Mouse (Mus musculus) lung, embryonic 16.5 days (tissue): ENCODE measurements around the gene P2ry6. TPM values are rescaled to one million over a fixed set of nuclear protein-coding genes. Genes with fewer than 3 reads are reported as not detected.

Experiments
- ATAC-seq: fragments of 200-750 bp; cut with Nextera tagmentation; 2 replicates; pipeline ENCODE4 v1.8.0; 2017; ENCODE audit warnings: low read depth, mild to moderate bottlenecking, moderate library complexity
- H3K27ac ChIP-seq: fragments of 300-500 bp; sonication (generic); 2 replicates; pipeline ENCODE4 v1.5.1; 2014; ENCODE audit warnings: mild to moderate bottlenecking, control low read depth, low read length
- H3K27me3 ChIP-seq: fragments of 300-500 bp; sonication (generic); 2 replicates; pipeline ENCODE4 v1.6.1; 2014; ENCODE audit warnings: low read depth, low read length, mixed read lengths; ENCODE audit not compliant: control insufficient read depth, insufficient read depth
- H3K36me3 ChIP-seq: fragments of 300-500 bp; sonication (generic); 2 replicates; pipeline ENCODE4 v1.6.1; 2014; ENCODE audit warnings: low read length; ENCODE audit not compliant: control insufficient read depth, insufficient read depth
- H3K4me1 ChIP-seq: fragments of 300-500 bp; sonication (generic); replicated peaks from 2 replicates; pipeline ENCODE4 v1.6.1; 2014; ENCODE audit warnings: low read length, mixed read lengths; ENCODE audit not compliant: control insufficient read depth, insufficient read depth
- H3K4me2 ChIP-seq: fragments of 300-500 bp; sonication (generic); 2 replicates; pipeline ENCODE4 v1.6.1; 2014; ENCODE audit warnings: low read depth, low read length, control low read depth
- H3K4me3 ChIP-seq: fragments of 300-500 bp; sonication (generic); 2 replicates; pipeline ENCODE4 v1.5.1; 2014; ENCODE audit warnings: mild to moderate bottlenecking, low read length, control low read depth
- H3K9ac ChIP-seq: fragments of 300-500 bp; sonication (generic); 2 replicates; pipeline ENCODE4 v1.6.1; 2014; ENCODE audit warnings: low read length, control low read depth
- H3K9me3 ChIP-seq: fragments of 300-500 bp; sonication (generic); 2 replicates; pipeline ENCODE4 v1.6.1; 2016; ENCODE audit warnings: low read length; ENCODE audit not compliant: control insufficient read depth
- WGBS: fragments of 180-500 bp; shearing (Covaris S2); extraction: QIAGEN DNeasy Blood & Tissue Kit; methylation state at CpG from one replicate; pipeline ENCODE4 v1.1.7; 2014; 5-methylcytosine and 5-hydroxymethylcytosine counted together
- polyA plus RNA-seq: library from polyadenylated mRNA; unstranded; fragments of >200 nt; fragmentation: Nextera tagmentation; extraction: Ambion mirVana; gene quantifications from 2 replicates; pipeline ENCODE4 v1.2.1, GENCODE M21; 2015

P2ry6 gene
- polyA plus RNA-seq, 1 experiment from 2014 or later, result 10.1 TPM

- H3K27ac ChIP-seq, result no peak overlapping the region
- H3K9ac ChIP-seq, result no peak overlapping the region
- peak; percentile 23; the same call in 1 of the 2 replicates for ATAC-seq
- WGBS, result 68% methylated on average over 16 of the region's 16 CpGs
- H3K4me1 ChIP-seq, result peaks cover 14% of the 10 kb centered on the region
- no peak overlapping the region for H3K4me2 ChIP-seq
- no peaks in the 10 kb centered on the region for H3K9me3 ChIP-seq
- no peaks in the 10 kb centered on the region for H3K36me3 ChIP-seq
- H3K4me3 ChIP-seq, result no peak overlapping the region
- H3K27me3 ChIP-seq, result no peaks in the 10 kb centered on the region
Measured at GRCm38 (mm10) chr7:100938106-100938505, 36.3 kb downstream of the P2ry6 start.

- no peaks in the 10 kb centered on the region for H3K9me3 ChIP-seq
- 69% methylated on average over 3 of the region's 3 CpGs for WGBS
- H3K4me1 ChIP-seq, result peaks cover 11% of the 10 kb centered on the region
- H3K9ac ChIP-seq, result no peak overlapping the region
- H3K4me3 ChIP-seq, result no peak overlapping the region
- H3K36me3 ChIP-seq, result no peaks in the 10 kb centered on the region
- no peak overlapping the region for H3K27ac ChIP-seq
- no peaks in the 10 kb centered on the region for H3K27me3 ChIP-seq
- no peak for ATAC-seq
- no peak overlapping the region for H3K4me2 ChIP-seq
Measured at GRCm38 (mm10) chr7:100937481-100937880, 37.0 kb downstream of the P2ry6 start.

- peaks cover 2% of the 10 kb centered on the region; the same call in 1 of the 2 replicates for H3K36me3 ChIP-seq
- ATAC-seq, result no peak
- H3K27me3 ChIP-seq, result no peaks in the 10 kb centered on the region
- H3K4me3 ChIP-seq, result no peak overlapping the region
- H3K9ac ChIP-seq, result 0 out of 2 replicates have a peak overlapping the region, but pooled peaks have one; percentile 14
- H3K4me2 ChIP-seq, result peak overlapping the region; percentile 96
- no peaks in the 10 kb centered on the region for H3K9me3 ChIP-seq
- H3K27ac ChIP-seq, result no peak overlapping the region
- peaks cover 29% of the 10 kb centered on the region for H3K4me1 ChIP-seq
Measured at GRCm38 (mm10) chr7:100933520-100933919, 40.9 kb downstream of the P2ry6 start.

- H3K27ac ChIP-seq, result peak overlapping the region; percentile 100
- H3K4me3 ChIP-seq, result peak overlapping the region; percentile 86
- H3K9me3 ChIP-seq, result no peaks in the 10 kb centered on the region
- peak overlapping the region; percentile 96 for H3K4me2 ChIP-seq
- ATAC-seq, result peak; percentile 90
- peaks cover 4% of the 10 kb centered on the region; the same call in 1 of the 2 replicates for H3K36me3 ChIP-seq
- H3K4me1 ChIP-seq, result peaks cover 39% of the 10 kb centered on the region
- no peaks in the 10 kb centered on the region for H3K27me3 ChIP-seq
- under 1% methylated on average over 27 of the region's 27 CpGs for WGBS
- peak overlapping the region; percentile 98 for H3K9ac ChIP-seq
Measured at GRCm38 (mm10) chr7:100932481-100933007, 41.9 kb downstream of the P2ry6 start.

GRCm38 (mm10) chr7:100931926-100932480 lies 42.4 kb downstream of the P2ry6 start, which contains the start of gene Arhgef17:
Gene Arhgef17, minus strand, starts transcription at chr7:100932107.
- peak within 1 kb of the TSS; percentile 96 for H3K4me2 ChIP-seq
- ATAC-seq, result peak; percentile 84
- WGBS, result under 1% methylated on average over 32 of the region's 35 CpGs
- H3K9me3 ChIP-seq, result no peaks in the 10 kb centered on the region
- H3K4me3 ChIP-seq, result peak within 1 kb of the TSS; percentile 86
- peaks cover 45% of the 10 kb centered on the region for H3K4me1 ChIP-seq
- H3K36me3 ChIP-seq, result peaks cover 4% of the 10 kb centered on the region; the same call in 1 of the 2 replicates
- H3K27me3 ChIP-seq, result no peaks in the 10 kb centered on the region
- H3K9ac ChIP-seq, result peak within 1 kb of the TSS; percentile 98
- peak within 1 kb of the TSS; percentile 100 for H3K27ac ChIP-seq

- Histone ChIP-seq H3K4me1 (peaks cover 50% of the 10 kb centered on the region), H3K9me3 (no peaks in the 10 kb centered on the region), H3K4me2 (peak overlapping the region; percentile 96), H3K27me3 (no peaks in the 10 kb centered on the region), H3K36me3 (peaks cover 4% of the 10 kb centered on the region; the same call in 1 of the 2 replicates), H3K4me3 (peak overlapping the region; percentile 86), H3K9ac (peak overlapping the region; percentile 98), H3K27ac (peak overlapping the region; percentile 100)
- ATAC-seq, result peak; percentile 8
- WGBS, result under 1% methylated on average over 70 of the region's 73 CpGs
Measured at GRCm38 (mm10) chr7:100931316-100931925, 43.0 kb downstream of the P2ry6 start.

GRCm38 (mm10) chr7:100930619-100931315 lies 43.7 kb downstream of the P2ry6 start:
- peak; percentile 29 for ATAC-seq

GRCm38 (mm10) chr7:100929639-100930303 lies 44.7 kb downstream of the P2ry6 start:
- Histone ChIP-seq H3K4me2 (peak overlapping the region; percentile 96), H3K27ac (0 out of 2 replicates have a peak overlapping the region, but pooled peaks have one; percentile 19), H3K4me3 (peak overlapping the region; percentile 86), H3K9ac (peak overlapping the region; percentile 98), H3K4me1 (peaks cover 67% of the 10 kb centered on the region), H3K27me3 (no peaks in the 10 kb centered on the region), H3K9me3 (no peaks in the 10 kb centered on the region), H3K36me3 (peaks cover 4% of the 10 kb centered on the region; the same call in 1 of the 2 replicates)
- ATAC-seq, result no peak
- WGBS, result 41% methylated on average over 19 of the region's 19 CpGs

More at GRCm38 (mm10) chr7:100930619-100931315, 43.7 kb downstream of the P2ry6 start:
- Histone ChIP-seq H3K9me3 (no peaks in the 10 kb centered on the region), H3K4me2 (peak overlapping the region; percentile 96), H3K4me3 (peak overlapping the region; percentile 86), H3K36me3 (peaks cover 4% of the 10 kb centered on the region; the same call in 1 of the 2 replicates), H3K4me1 (peaks cover 57% of the 10 kb centered on the region), H3K27ac (peak overlapping the region; percentile 100), H3K27me3 (no peaks in the 10 kb centered on the region), H3K9ac (peak overlapping the region; percentile 98)
- WGBS, result 2% methylated on average over 51 of the region's 53 CpGs
